Mouse (Mus musculus) retina, embryonic 14.5 days (tissue): ENCODE measurements at regions not wholly inside any gene's neighbourhood (a gene's known extent, or its start where the extent isn't known, plus 50 kb on each side); places are given as distances from the start of the nearest gene placed in this dataset.

Experiments
- DNase-seq: peaks from one replicate; pipeline ENCODE4 v3.0.0-alpha.2; 2015; ENCODE audit warnings: low spot score

- peak; percentile 47 for DNase-seq
Measured at GRCm38 (mm10) chrX:12467528-12468179, 119.9 kb upstream of the Atp6ap2 start.

- no peak for DNase-seq
Measured at GRCm38 (mm10) chrX:12472296-12472695, 115.3 kb upstream of the Atp6ap2 start.

DNA sequence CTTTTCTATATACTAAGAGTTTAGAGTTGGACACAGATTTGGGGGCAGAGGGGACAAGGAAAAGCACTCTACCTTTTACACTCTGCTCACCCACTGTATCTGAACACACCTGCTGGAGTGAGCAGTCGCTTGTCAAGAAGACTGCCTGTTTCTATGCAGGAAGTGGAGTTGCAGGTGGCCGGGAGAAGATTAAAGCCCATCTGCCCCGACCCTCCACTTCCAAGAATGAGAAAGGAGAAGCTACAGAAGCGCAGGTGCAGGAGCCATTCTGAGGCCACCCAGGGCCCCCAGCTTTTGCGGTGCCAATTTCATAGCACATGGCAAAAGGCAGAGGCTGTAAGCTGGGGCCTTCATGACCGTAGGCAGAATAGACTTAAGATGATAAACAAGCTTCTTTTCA lies 108.4 kb upstream of the Atp6ap2 start:
- no peak for DNase-seq

- DNase-seq: no peak
Measured at GRCm38 (mm10) chrX:12490957-12491356, 96.6 kb upstream of the Atp6ap2 start.

DNA sequence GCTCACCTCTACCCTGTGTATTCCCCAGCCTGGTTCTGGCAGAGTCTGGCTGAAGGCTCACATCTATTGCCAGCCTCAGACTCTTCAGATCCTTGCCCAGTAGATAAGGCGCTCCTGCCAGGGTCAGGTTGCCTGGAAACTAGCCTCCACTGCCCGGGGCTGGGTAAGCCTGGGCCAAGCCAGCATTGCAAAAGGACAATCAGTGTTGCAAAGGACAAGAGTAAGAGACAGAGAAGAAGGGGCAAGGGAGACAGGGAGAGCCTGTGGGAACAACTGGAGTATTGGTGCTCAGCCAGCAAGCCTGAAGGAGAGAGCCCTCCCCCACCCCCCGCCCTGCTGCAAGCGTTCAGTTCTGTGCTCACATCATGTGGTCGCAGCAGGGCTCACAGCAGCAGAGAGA lies 94.4 kb upstream of the Atp6ap2 start:
- no peak for DNase-seq

DNA sequence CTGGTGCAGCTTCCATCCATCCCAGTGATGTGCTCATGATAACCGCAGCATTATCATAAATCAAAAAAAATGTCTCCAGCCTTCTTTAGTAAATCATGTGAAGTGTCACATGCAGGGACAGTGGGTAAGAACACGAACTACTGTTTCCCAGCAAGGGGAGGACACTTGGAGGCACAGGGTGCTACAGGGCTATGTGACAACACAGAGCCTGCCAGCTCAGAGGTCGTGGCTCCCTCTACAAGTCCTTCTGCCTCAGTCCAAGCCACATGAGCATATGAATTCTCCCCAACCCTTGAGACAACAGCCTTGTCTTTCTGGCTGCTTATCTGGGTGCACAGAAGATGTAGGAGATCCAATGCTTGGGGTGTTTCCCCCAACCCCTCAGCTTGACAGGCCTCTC lies 93.7 kb upstream of the Atp6ap2 start:
- DNase-seq: no peak

DNA sequence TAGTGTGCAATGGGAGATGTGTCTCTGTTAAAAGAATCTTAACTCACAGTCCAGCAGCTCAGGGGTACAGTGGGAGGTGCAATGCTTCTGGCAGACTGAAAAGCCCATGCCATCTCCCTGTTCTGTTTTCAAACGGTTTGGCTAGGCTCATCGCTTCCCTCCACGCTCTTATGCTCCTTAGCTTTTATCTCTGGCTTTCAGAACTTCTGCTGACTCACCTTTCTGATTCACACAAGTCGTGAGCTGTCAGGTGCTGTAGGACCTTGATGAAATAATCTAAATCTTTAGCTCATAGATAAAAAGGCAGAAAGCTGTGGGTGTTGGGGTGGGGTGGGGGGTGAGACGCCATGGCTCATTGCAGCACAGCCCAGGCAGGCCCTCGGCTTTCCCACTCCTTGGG lies 93.1 kb upstream of the Atp6ap2 start:
- no peak for DNase-seq

DNA sequence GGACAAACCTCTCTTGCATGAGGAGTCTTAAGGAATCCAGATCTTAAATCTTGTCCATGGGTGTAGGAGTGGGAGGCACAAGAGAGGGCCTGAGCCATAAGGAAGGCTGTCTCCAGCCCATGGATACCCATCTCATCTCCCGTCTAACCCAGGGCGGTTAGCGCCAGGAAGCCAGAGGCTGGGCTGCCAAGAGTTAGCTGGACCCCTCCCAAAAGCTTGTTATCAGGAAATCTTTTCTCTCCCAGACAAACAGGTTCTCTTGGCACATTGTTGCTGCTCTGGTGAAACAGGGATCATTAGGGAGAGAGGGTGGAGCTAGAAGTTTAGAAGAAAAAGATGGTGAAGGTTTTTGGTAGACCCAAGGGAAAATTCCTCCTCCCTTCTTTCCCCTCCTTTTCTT lies 87.0 kb upstream of the Atp6ap2 start:
- no peak for DNase-seq

DNA sequence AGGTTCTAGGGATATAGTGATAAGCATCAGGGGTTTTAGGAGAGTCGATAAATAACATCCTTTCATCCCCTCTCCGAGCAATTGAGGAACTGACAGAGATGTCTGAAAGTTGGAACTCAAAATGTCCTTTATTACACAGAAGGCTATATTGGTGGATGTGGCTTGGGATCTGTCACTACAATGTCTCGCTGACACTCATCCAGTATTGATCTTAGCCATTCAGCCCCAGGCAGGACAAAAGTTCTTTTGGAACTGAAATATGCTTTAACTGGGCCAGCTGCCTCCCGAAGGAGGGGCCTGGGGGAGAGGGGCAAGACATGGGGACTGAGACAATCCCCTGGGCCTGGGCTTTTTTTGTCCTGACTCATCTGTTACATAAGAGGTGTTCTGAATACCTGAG lies 85.2 kb upstream of the Atp6ap2 start:
- DNase-seq: no peak

GRCm38 (mm10) chrX:12503581-12503980 lies 84.0 kb upstream of the Atp6ap2 start:
- DNase-seq: no peak

- no peak for DNase-seq
Measured at GRCm38 (mm10) chrX:12511119-12511518, 76.5 kb upstream of the Atp6ap2 start.

GRCm38 (mm10) chrX:12525044-12525443 lies 62.6 kb upstream of the Atp6ap2 start:
- no peak for DNase-seq

DNA sequence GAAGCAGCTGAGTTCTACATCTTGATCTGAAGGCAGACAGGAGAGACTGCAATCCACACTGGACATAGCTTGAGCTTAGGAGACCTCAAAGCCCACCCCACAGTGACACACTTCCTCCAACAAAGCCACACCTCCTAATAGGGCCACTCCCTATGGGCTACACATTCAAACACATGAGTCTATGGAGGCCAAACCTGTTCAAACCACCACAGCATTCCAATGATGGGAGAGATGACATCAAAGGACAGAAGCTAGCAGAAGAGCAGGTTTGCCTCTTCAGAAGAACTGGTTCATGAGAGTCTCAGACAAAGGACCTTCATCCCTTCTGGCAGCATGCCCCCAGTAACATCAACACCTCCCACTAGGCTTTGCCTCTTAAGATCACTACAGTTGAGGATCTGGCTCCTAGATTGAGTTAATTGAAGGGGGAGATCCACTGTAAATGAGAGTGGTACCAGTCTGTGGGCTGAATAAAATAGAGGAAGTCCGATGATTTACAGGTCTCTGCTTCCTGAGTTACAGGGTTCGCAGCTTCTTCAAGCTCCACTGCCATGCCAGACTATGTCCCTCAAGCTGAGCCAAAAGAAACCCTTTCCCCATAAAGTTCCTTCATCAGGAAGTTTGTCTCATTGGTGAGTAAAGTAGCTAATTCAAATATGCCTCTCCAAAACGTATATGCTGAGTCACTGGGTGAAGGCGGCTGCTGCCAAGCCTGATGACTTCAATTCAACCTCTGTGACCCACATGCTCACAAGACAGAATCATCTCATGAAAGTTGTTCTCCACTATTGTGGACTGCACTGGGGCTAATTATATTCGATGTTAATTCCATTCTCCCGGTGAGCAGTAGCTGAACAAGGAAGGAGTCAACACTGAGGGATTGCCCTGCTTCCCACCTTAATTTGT lies 56.9 kb upstream of the Atp6ap2 start:
- no peak for DNase-seq
